Mouse (Mus musculus) ES-E14 (cell line): ENCODE data around the gene Islr. TPM values are rescaled to one million over a fixed set of nuclear protein-coding genes. Genes with fewer than 3 reads are reported as not detected.

Source experiments
- DNase-seq: peaks from one replicate; pipeline ENCODE4 v3.0.0-alpha.2; 2013; ENCODE audit warnings: low read depth, low spot score
- H3K27ac ChIP-seq: 2 replicates; pipeline ENCODE4 v1.5.1; 2012; ENCODE audit warnings: low read depth, mild to moderate bottlenecking, low read length, moderate library complexity, mixed read lengths; ENCODE audit not compliant: poor library complexity, insufficient read depth, severe bottlenecking
- H3K36me3 ChIP-seq: 2 replicates; pipeline ENCODE4 v1.6.1; 2012; ENCODE audit warnings: mild to moderate bottlenecking, low read length, moderate library complexity, mixed read lengths; ENCODE audit not compliant: control insufficient read depth, poor library complexity, insufficient read depth, severe bottlenecking
- H3K4me1 ChIP-seq, 2 experiments: fragments of 150-350 bp in 1 of 2; sonication (generic) in 1 of 2; 2 replicates each; pipeline ENCODE4 v1.6.1; 2012; ENCODE audit warnings: low read length in 2 of 2, mild to moderate bottlenecking in 1 of 2, mixed read lengths in 1 of 2; ENCODE audit not compliant: control insufficient read depth in 2 of 2, insufficient read depth in 2 of 2, poor library complexity in 1 of 2
- H3K4me3 ChIP-seq, 2 experiments: fragments of 150-350 bp in 1 of 2; sonication (generic) in 1 of 2; 2 replicates each; pipeline ENCODE4 v1.5.1; 2012; ENCODE audit warnings: low read length in 2 of 2, low read depth in 1 of 2, mild to moderate bottlenecking in 1 of 2, mixed read lengths in 1 of 2; ENCODE audit not compliant: insufficient read depth in 1 of 2, poor library complexity in 1 of 2, severe bottlenecking in 1 of 2
- H3K9ac ChIP-seq: 2 replicates; pipeline ENCODE4 v1.6.1; 2012; ENCODE audit warnings: low read depth, mild to moderate bottlenecking, low read length, mixed read lengths; ENCODE audit not compliant: poor library complexity, insufficient read depth, severe bottlenecking
- H3K9me3 ChIP-seq: fragments of 150-350 bp; sonication (generic); 2 replicates; pipeline ENCODE4 v1.6.1; 2012; ENCODE audit warnings: low read depth, mild to moderate bottlenecking, low read length; ENCODE audit not compliant: control insufficient read depth, insufficient read depth
- CHD2 ChIP-seq: IDR thresholded peaks from 2 replicates; pipeline ENCODE4 v1.6.1; 2014; ENCODE audit warnings: mild to moderate bottlenecking, low read depth, low read length, inconsistent platforms
- HCFC1 ChIP-seq: IDR thresholded peaks from 2 replicates; pipeline ENCODE4 v1.6.1; 2012; ENCODE audit warnings: low read length, inconsistent platforms, borderline replicate concordance; ENCODE audit not compliant: insufficient read depth
- MAFK ChIP-seq: IDR thresholded peaks from 2 replicates; pipeline ENCODE4 v1.6.1; 2014; ENCODE audit warnings: mild to moderate bottlenecking, low read depth, low read length, inconsistent platforms; ENCODE audit not compliant: insufficient read depth
- ZC3H11A ChIP-seq: IDR thresholded peaks from 2 replicates; pipeline ENCODE4 v1.6.1; 2012; ENCODE audit warnings: low read depth, mild to moderate bottlenecking, inconsistent platforms, low read length, borderline replicate concordance
- ZNF384 ChIP-seq: IDR thresholded peaks from 2 replicates; pipeline ENCODE4 v1.6.1; 2012; ENCODE audit warnings: low read depth, low read length, inconsistent platforms
- in situ Hi-C, 2 experiments: fragments of 600-800 bp; cut with MboI; formaldehyde crosslinking; loops; one replicate each; pipeline ENCODE4 v1.15.1; 2025; ENCODE audit warnings: low sequenced_read_pairs in 2 of 2, inconsistent platforms in 1 of 2; ENCODE audit not compliant: unreplicated experiment in 2 of 2
- total RNA-seq: library from RNA; depleted of rRNA; stranded (reverse); fragments of 300-350 nt; gene quantifications from 2 replicates; pipeline ENCODE4 v1.2.3, GENCODE M21; 2012

Gene Islr
- total RNA-seq, 1 experiment, result 0.22 TPM

DNA sequence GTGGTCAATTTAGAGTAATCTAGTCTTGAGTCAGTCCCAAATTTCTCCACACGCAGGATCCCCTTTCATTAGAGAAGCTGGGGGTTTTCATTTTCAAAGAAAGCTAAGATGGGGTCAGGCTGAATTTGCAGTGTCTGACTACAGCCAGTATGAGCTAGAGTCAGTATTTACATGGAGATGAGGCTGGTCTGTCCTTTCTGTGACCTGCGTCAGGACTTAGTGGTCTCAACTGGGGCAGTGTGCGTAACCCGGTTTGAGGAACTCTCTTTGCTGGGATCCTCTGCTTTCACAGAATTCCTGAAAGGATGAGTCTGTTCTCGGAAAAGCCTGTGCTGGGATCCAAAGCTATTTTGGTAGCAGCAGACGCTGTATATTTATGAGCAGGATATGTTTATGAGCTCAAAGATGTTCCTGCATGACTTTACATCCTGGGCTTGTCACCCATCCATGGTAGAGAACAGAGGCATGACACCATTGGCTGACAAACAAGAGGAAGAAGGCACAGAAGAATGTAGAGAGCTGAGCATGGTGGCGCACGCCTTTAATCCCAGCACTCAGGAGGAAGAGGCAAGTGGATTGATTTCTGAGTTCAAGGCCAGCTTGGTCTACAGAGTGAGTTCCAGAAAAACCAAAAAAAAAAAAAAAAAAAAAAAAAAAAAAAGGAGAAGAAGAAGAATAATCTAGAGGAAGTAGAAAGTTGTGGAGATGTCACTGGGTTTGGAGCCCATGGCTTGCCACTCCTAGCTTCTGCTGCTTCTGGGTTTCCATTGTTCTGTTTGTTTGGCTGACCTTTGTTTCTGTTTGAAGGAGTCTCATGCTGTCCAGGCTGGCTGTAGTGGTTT lies 5.6 kb upstream of the Islr start:
- TF ChIP-seq HCFC1 (no peak), ZNF384 (peak; percentile 84)
- peaks cover 14 to 22% of the 10 kb centered on the region in 2 experiments for H3K4me1 ChIP-seq
- no peak for DNase-seq
- no peaks in the 10 kb centered on the region for H3K36me3 ChIP-seq
- H3K9me3 ChIP-seq, result no peaks in the 10 kb centered on the region
- in situ Hi-C loops, result loop anchor here in 1 of 2 experiments (5.0 to 25.0 kb wide), 2 partner anchors 172 to 347 kb away; no protein-coding TSS in a partner anchor
- H3K4me3 ChIP-seq, result no peak overlapping the region
- no peak overlapping the region for H3K9ac ChIP-seq
- no peak overlapping the region; the same call in 1 of the 2 replicates for H3K27ac ChIP-seq

DNA sequence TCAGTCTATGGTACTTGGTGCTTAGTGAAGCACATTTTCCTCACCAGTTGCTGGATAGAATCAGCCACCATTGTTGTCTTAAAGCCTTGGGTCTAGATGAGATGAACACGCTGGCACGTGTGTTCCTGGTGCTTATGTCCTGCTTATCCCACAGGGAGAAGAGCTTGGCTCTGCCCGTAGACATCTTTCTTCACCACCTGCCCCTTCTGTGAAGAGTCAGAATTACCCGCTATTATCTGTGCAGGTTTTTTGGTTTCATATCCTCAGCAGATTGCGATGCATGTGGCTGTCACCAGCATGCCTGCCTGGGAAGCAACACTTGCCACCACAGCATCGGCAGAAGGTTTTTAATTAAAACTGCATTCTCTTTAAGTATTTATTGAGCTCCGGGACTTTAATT lies 1.9 kb upstream of the Islr start:
- TF ChIP-seq ZNF384 (no peak), HCFC1 (no peak), ZC3H11A (no peak)
- H3K4me1 ChIP-seq, result peaks cover 14 to 25% of the 10 kb centered on the region in 2 experiments
- in situ Hi-C loops, result loop anchor here in 1 of 2 experiments (5.0 to 25.0 kb wide), 2 partner anchors 169 to 344 kb away; no protein-coding TSS in a partner anchor
- no peak for DNase-seq
- no peak overlapping the region for H3K4me3 ChIP-seq
- H3K27ac ChIP-seq, result no peak overlapping the region
- no peaks in the 10 kb centered on the region for H3K36me3 ChIP-seq
- no peak overlapping the region for H3K9ac ChIP-seq
- H3K9me3 ChIP-seq, result no peaks in the 10 kb centered on the region

DNA sequence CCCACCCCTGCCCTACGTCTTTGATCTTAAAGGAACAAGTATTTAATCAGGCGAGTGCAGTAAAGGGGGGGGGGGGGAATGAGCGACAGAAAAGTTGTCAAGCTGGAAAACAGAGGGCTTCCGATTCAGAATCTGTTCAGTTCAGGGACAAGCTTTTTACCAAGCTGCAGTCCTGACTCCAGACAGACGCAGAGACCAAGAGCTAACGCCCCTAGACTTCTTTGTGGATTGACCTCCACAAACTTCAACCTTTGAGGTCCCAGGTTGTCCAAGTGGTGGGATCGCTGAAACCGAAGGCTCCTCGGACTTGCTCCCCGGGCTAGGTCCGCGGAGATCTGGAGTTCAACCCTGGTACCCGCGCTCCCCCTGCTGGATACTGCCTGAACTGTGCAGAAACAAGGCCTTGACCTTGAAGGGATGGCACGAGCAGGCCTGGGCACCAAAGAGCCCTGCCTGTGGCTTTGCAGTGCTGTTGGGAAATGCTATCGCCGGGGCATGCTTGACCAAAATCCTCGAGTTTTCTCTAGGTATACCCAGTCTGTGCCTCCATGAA lies 418 bp upstream of the Islr start:
- H3K9me3 ChIP-seq, result no peaks in the 10 kb centered on the region
- in situ Hi-C loops, result loop anchor here (5.0 to 25.0 kb wide), 2 partner anchors 167 to 342 kb away; no protein-coding TSS in a partner anchor
- no peaks in the 10 kb centered on the region for H3K36me3 ChIP-seq
- H3K9ac ChIP-seq, result peak overlapping the region; percentile 54; the same call in 1 of the 2 replicates
- DNase-seq, result peak; percentile 89
- H3K27ac ChIP-seq, result no peak overlapping the region
- H3K4me3 ChIP-seq, result peak overlapping the region; percentile 60 to 82
- H3K4me1 ChIP-seq, result peaks cover 10 to 25% of the 10 kb centered on the region in 2 experiments; a peak in 3 of 4 replicates
- TF ChIP-seq ZC3H11A, result peak; percentile 89
- 0 out of 2 replicates have a peak, but pooled peaks have one; percentile 47 for TF ChIP-seq HCFC1
- no peak for TF ChIP-seq MAFK

DNA sequence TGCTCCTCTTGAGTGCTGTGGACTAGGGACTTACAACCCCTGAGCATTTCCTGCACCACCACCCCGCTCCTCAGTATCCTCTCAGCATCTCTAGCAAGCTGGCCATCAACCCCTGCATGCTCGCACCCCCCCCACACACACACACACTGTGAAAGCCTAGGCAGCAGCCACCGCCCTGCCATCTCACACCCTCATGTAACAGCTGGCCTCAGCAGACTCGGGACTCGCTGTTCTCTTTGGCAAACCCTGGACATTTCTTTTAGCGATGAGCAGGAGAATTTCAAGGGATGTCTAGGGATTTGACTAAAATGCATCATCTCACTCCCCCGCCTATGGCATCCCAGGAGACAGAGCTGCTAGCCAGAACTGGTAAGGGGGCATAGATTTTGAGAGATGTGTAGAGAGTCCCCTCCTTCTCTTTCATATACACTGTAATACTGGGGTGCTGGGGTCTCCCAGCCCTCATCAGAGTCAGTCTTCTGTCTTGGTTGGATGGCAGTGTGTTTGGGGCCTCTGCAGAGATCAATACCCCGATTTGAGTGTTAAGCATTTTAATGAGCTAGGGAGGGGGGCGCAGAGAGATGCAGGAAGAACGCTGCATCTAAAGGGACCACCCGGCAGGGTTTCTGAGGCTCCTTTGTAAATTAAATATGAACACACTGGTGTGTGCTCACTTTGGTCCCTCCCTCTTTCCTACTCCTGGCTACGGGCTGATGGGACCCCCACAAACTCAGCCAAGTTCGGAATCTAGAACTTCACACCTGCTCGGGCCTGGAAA lies 1.2 kb downstream of the Islr start:
- Histone ChIP-seq H3K9me3 (no peaks in the 10 kb centered on the region), H3K9ac (no peak overlapping the region), H3K27ac (no peak overlapping the region), H3K4me3 (peak overlapping the region in 1 of 2 experiments; percentile 82; a peak in 1 of 4 replicates), H3K4me1 (peaks cover 4 to 30% of the 10 kb centered on the region in 2 experiments; a peak in 1 of 4 replicates), H3K36me3 (no peaks in the 10 kb centered on the region)
- TF ChIP-seq HCFC1 (no peak), CHD2 (no peak), ZC3H11A (no peak), ZNF384 (no peak), MAFK (no peak)
- DNase-seq, result no peak
- in situ Hi-C loops, result loop anchor here (5.0 to 25.0 kb wide), 2 partner anchors 166 to 341 kb away; no protein-coding TSS in a partner anchor
